Comparison of ENCODE assay signal across 9 mouse cellular contexts in genomic region chr2:59440481-59440880, GRCm38 (mm10). TPM values are rescaled to one million over a fixed set of nuclear protein-coding genes. Genes with fewer than 3 reads are reported as not detected.
DNase-seq lines count a peak whose midpoint lies in the region; ATAC-seq and TF ChIP-seq lines count a peak whose summit lies in the region.
"Had no signal": no experiment of that assay in that cellular context is flagged by ENCODE, and none has a peak within 500 bp of the region (broad histone marks: within the 10 kb centered on the region; RNA-seq: fewer than 3 reads in every experiment).

No protein-coding gene starts in this region.

- TF ChIP-seq CTCF in cortical plate, adult 2 months (IDR thresholded peaks at IDR 0.05; ENCODE audit: extremely low read depth, insufficient read depth, low read length) = peak; percentile 69

- no peak overlapping the region for H3K9ac ChIP-seq in hindbrain, embryonic 11.5 days (ENCODE audit: low read depth, low read length)
- H3K9ac ChIP-seq in hindbrain, embryonic 13.5 days = no peak overlapping the region

- H3K27me3 ChIP-seq in hindbrain, embryonic 11.5 days (ENCODE audit: control insufficient read depth, insufficient read depth, low read length) = no peaks in the 10 kb centered on the region
- H3K27me3 ChIP-seq in hindbrain, embryonic 13.5 days = no peaks in the 10 kb centered on the region

- DNase-seq in hindbrain, embryonic 11.5 days (ENCODE audit: low spot score) = peak; percentile 50
- peak; percentile 86 for DNase-seq in CD4-positive, CD25-positive, alpha-beta regulatory T cell, adult 2 months (ENCODE audit: low read depth, low spot score)
- peak; percentile 66 to 68 for DNase-seq in adrenal gland, adult 18-20 months (ENCODE audit: low spot score in 2 of 2)
- DNase-seq in kidney, postnatal 10 days = peak; percentile 85
- peak; percentile 30 to 39 for DNase-seq in thymus, adult 18-20 months

- H3K9me3 ChIP-seq in hindbrain, embryonic 11.5 days (ENCODE audit: control insufficient read depth, low read length) = no peaks in the 10 kb centered on the region
- H3K9me3 ChIP-seq in hindbrain, embryonic 13.5 days = no peaks in the 10 kb centered on the region

- H3K27ac ChIP-seq in hindbrain, embryonic 11.5 days (ENCODE audit: low read depth, low read length) = no peak overlapping the region
- H3K27ac ChIP-seq in hindbrain, embryonic 13.5 days = no peak overlapping the region
- no peak overlapping the region for H3K27ac ChIP-seq in cortical plate, adult 2 months (ENCODE audit: insufficient read depth, low read length)

- H3K4me2 ChIP-seq in hindbrain, embryonic 11.5 days (replicated peaks; ENCODE audit: low read depth, low read length) = no peak overlapping the region
- no peak overlapping the region for H3K4me2 ChIP-seq in hindbrain, embryonic 13.5 days

- no peak overlapping the region for H3K4me3 ChIP-seq in hindbrain, embryonic 11.5 days (ENCODE audit: low read depth, low read length)
- no peak overlapping the region for H3K4me3 ChIP-seq in hindbrain, embryonic 13.5 days
- H3K4me3 ChIP-seq in cortical plate, adult 2 months (ENCODE audit: insufficient read depth, low read length) = no peak overlapping the region

- no peak for ATAC-seq in hindbrain, embryonic 11.5 days (ENCODE audit: low FRiP score)
- ATAC-seq in hindbrain, embryonic 13.5 days (ENCODE audit: low FRiP score) = no peak
- peak; percentile 58; the same call in 1 of the 2 replicates for ATAC-seq in megakaryocyte-erythroid progenitor cell, adult 5-6 weeks (replicated peaks; ENCODE audit: low FRiP score, low TSS enrichment, poor library complexity, severe bottlenecking)

- 24% methylated on average over 5 of the region's 5 CpGs for WGBS in hindbrain, embryonic 11.5 days
- 34% methylated on average over 5 of the region's 5 CpGs for WGBS in hindbrain, embryonic 13.5 days

- H3K36me3 ChIP-seq in hindbrain, embryonic 11.5 days (ENCODE audit: control insufficient read depth, insufficient read depth, low read length) = no peaks in the 10 kb centered on the region
- H3K36me3 ChIP-seq in hindbrain, embryonic 13.5 days = no peaks in the 10 kb centered on the region

- H3K4me1 ChIP-seq in hindbrain, embryonic 11.5 days (replicated peaks; ENCODE audit: control insufficient read depth, insufficient read depth, low read length) = no peaks in the 10 kb centered on the region
- peaks cover 6% of the 10 kb centered on the region; the same call in 1 of the 2 replicates for H3K4me1 ChIP-seq in hindbrain, embryonic 13.5 days (replicated peaks)
- no peaks in the 10 kb centered on the region for H3K4me1 ChIP-seq in cortical plate, adult 2 months (ENCODE audit: control insufficient read depth, insufficient read depth, low read length)

- no peak for TF ChIP-seq POLR2A in cortical plate, adult 2 months (IDR thresholded peaks at IDR 0.05; ENCODE audit: extremely low read depth, insufficient read depth, low read length)

RNA-seq across cellular contexts. Expression of gene Dapl1, which starts 44.0 kb away (rescaled TPM):
- polyA plus RNA-seq in hindbrain, embryonic 11.5 days (2014; fragmentation: Nextera tagmentation; extraction: Ambion mirVana) = 0.43 and 1.5 TPM in 2 replicates
- polyA plus RNA-seq in hindbrain, embryonic 13.5 days (2015; fragmentation: Nextera tagmentation; extraction: Ambion mirVana) = 1.6 TPM in 1 of 2 replicates, not detected in the other
- not detected for total RNA-seq in adrenal gland, adult 18-20 months (2021)
- 1.3 and 1.8 TPM in 2 replicates for polyA plus RNA-seq in cortical plate, adult 2 months (2012; rRNA removed)
- not detected in 2 replicates for total RNA-seq in megakaryocyte-erythroid progenitor cell, adult 5-6 weeks (2014; fragmentation: Nextera tagmentation)
- not detected in 2 replicates for total RNA-seq in megakaryocyte-erythroid progenitor cell, adult 5-6 weeks (2017)
- polyA plus RNA-seq: intestine, embryonic 14.5 days had no signal

Comparison
In these comparisons a context has a peak if more than half of its experiments do, and no peak if none do; other contexts are left out.
1. DNase-seq: peak in every context shown above with its lines; median percentile 86 in CD4-positive, CD25-positive, alpha-beta regulatory T cell, adult 2 months; 85 in kidney, postnatal 10 days; 67 in adrenal gland, adult 18-20 months; 50 in hindbrain, embryonic 11.5 days; 34 in thymus, adult 18-20 months.